Mouse (Mus musculus): ENCODE data around the gene Fam196b. TPM values are rescaled to one million over a fixed set of nuclear protein-coding genes. Genes with fewer than 3 reads are reported as not detected.

Fam196b gene
- total and polyA plus RNA-seq, 2 experiments from 2014 or later, result not detected

DNA sequence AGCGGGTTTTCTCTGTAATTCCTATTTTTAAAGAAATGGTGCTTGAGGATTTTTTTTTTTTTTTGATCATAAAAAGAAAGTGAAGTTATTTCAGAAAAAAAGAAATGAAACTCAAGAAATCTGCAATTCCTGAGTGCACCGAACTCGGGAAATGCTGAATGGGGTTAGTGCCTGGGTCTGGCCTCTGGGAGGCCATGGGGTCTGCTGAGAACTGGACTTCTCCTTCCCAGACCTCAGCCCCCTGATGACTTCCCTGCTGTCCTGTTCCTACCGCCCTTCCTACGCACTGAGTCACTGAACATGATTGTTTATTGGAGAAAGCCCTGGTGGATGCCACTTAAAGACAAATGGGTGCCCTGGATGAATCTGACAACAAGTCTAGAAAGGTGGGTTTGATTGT lies 112.6 kb downstream of the Fam196b start:
- Histone ChIP-seq H3K36me3 (replicated peaks; ENCODE audit: control insufficient read depth, insufficient read depth, low read length) (no peaks in the 10 kb centered on the region), H3K27ac (ENCODE audit: low read depth) (no peak overlapping the region), H3K4me3 (ENCODE audit: low read depth, low read length) (no peak overlapping the region), H3K9ac (replicated peaks; ENCODE audit: low read depth, low read length) (no peak overlapping the region), H3K4me2 (ENCODE audit: low read depth, low read length) (no peak overlapping the region), H3K4me1 (ENCODE audit: control insufficient read depth, insufficient read depth) (no peaks in the 10 kb centered on the region), H3K9me3 (replicated peaks; ENCODE audit: control insufficient read depth, low read length) (no peaks in the 10 kb centered on the region), H3K27me3 (ENCODE audit: control insufficient read depth, insufficient read depth, low read length) (no peaks in the 10 kb centered on the region)
- no peak for TF ChIP-seq EP300 (IDR thresholded peaks at IDR 0.05; ENCODE audit: low read depth)
- TF ChIP-seq CTCF (IDR thresholded peaks at IDR 0.05; ENCODE audit: low read depth), result no peak
- 75% methylated on average over 5 of the region's 5 CpGs for WGBS
- ATAC-seq (ENCODE audit: insufficient read depth, low read depth) (no peak), DNase-seq (ENCODE audit: low spot score) (no peak)

DNA sequence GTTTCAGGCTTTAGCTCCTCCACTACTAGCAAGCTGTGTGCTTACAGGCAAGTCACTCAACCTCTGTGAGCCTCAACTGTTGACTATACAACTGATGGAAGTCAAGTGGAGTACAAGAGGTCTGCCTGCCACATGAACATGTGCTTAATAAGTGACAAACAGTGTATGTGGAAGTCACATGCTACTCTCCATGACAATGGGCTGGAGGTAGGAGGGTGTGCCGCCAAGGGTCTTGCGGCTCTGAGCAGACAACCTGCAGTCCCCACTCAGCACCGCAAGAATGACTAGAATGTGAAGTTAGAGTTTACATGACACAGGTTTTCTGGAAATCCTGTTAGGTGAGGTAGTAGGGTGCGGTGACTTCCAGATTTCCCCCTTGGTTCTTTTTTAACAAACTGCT lies 116.3 kb downstream of the Fam196b start:
- Histone ChIP-seq H3K4me2 (ENCODE audit: low read depth, low read length) (no peak overlapping the region), H3K4me1 (ENCODE audit: control insufficient read depth, insufficient read depth) (no peaks in the 10 kb centered on the region), H3K9ac (replicated peaks; ENCODE audit: low read depth, low read length) (no peak overlapping the region), H3K36me3 (replicated peaks; ENCODE audit: control insufficient read depth, insufficient read depth, low read length) (no peaks in the 10 kb centered on the region), H3K27me3 (ENCODE audit: control insufficient read depth, insufficient read depth, low read length) (no peaks in the 10 kb centered on the region), H3K27ac (ENCODE audit: low read depth) (no peak overlapping the region), H3K9me3 (replicated peaks; ENCODE audit: control insufficient read depth, low read length) (no peaks in the 10 kb centered on the region), H3K4me3 (ENCODE audit: low read depth, low read length) (no peak overlapping the region)
- WGBS, result 63% methylated on average over 4 of the region's 4 CpGs
- ATAC-seq (ENCODE audit: insufficient read depth, low read depth), result no peak
- no peak for DNase-seq (ENCODE audit: low spot score)
- no peak for TF ChIP-seq CTCF (IDR thresholded peaks at IDR 0.05; ENCODE audit: low read depth)
- TF ChIP-seq EP300 (IDR thresholded peaks at IDR 0.05; ENCODE audit: low read depth), result no peak

DNA sequence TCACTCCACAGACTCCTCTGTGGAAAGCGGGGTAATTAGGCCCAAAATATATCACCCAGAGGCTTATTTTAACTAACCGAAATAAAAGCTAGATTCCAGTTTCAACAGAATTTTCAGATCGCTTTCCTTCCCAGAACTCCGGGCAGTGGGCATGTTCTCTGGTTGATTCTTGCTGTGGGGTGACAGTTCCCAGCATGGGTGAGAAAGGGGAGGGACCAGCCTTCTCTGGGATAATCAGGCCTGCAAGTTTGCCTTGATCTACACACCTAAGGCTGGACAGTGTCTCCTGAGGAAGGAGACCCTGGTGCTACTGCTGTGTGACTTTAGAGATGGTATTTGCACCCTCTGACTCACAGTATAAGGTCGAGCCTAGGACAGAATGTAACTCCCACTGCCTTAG lies 116.7 kb downstream of the Fam196b start:
- Histone ChIP-seq H3K9me3 (replicated peaks; ENCODE audit: control insufficient read depth, low read length) (no peaks in the 10 kb centered on the region), H3K27me3 (ENCODE audit: control insufficient read depth, insufficient read depth, low read length) (no peaks in the 10 kb centered on the region), H3K4me1 (ENCODE audit: control insufficient read depth, insufficient read depth) (no peaks in the 10 kb centered on the region), H3K9ac (replicated peaks; ENCODE audit: low read depth, low read length) (no peak overlapping the region), H3K4me3 (ENCODE audit: low read depth, low read length) (no peak overlapping the region), H3K27ac (ENCODE audit: low read depth) (no peak overlapping the region), H3K4me2 (ENCODE audit: low read depth, low read length) (no peak overlapping the region), H3K36me3 (replicated peaks; ENCODE audit: control insufficient read depth, insufficient read depth, low read length) (no peaks in the 10 kb centered on the region)
- no peak for TF ChIP-seq EP300 (IDR thresholded peaks at IDR 0.05; ENCODE audit: low read depth)
- no peak for TF ChIP-seq CTCF (IDR thresholded peaks at IDR 0.05; ENCODE audit: low read depth)
- ATAC-seq (ENCODE audit: insufficient read depth, low read depth), result no peak
- no peak for DNase-seq (ENCODE audit: low spot score)
- WGBS, result 43% methylated on average over 5 of the region's 5 CpGs

DNA sequence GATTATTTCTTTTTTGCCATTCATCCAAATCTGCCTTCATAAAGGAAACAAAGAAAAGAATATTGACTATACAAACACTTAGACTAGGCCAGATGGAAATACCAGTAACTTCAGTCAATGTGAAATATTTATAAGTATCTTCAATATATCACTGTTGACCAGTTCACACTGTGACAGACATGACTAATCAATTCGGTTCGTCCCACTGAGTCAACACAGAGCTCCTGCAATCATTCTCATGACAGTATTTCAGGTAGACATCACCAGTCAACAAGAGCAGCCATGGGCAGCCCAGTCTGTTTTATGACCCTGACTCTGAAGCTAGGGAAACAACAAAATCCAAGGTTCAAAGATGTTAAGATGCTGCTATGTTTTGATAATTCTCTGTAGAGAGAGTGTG lies 117.4 kb downstream of the Fam196b start:
- Histone ChIP-seq H3K4me3 (ENCODE audit: low read depth, low read length) (no peak overlapping the region), H3K9me3 (replicated peaks; ENCODE audit: control insufficient read depth, low read length) (no peaks in the 10 kb centered on the region), H3K27me3 (ENCODE audit: control insufficient read depth, insufficient read depth, low read length) (no peaks in the 10 kb centered on the region), H3K36me3 (replicated peaks; ENCODE audit: control insufficient read depth, insufficient read depth, low read length) (no peaks in the 10 kb centered on the region), H3K9ac (replicated peaks; ENCODE audit: low read depth, low read length) (no peak overlapping the region), H3K4me1 (ENCODE audit: control insufficient read depth, insufficient read depth) (no peaks in the 10 kb centered on the region), H3K27ac (ENCODE audit: low read depth) (no peak overlapping the region), H3K4me2 (ENCODE audit: low read depth, low read length) (no peak overlapping the region)
- TF ChIP-seq EP300 (IDR thresholded peaks at IDR 0.05; ENCODE audit: low read depth), result no peak
- no peak for TF ChIP-seq CTCF (IDR thresholded peaks at IDR 0.05; ENCODE audit: low read depth)
- no peak for DNase-seq (ENCODE audit: low spot score)
- 64% methylated on average over 2 of the region's 2 CpGs for WGBS
- no peak for ATAC-seq (ENCODE audit: insufficient read depth, low read depth)

DNA sequence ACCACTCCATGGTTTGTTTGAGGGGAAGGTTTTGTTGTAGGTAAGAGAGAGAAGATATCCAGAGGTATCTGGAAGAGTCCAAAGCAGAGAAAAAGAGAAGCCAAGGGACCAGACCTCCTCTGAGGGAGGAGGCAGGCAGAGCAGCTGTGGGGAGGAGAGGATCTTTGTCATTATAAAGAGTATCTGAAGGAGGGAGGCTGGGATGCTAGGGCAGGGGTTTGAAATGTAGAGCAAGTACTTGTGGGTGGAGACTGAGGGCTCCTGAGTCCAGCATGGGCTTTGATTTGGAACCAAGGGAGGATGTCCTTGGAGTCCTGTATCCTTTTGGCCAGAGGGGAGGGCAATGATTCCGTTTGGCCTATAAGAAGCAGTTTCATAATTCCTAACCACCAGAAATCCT lies 122.8 kb downstream of the Fam196b start:
- TF ChIP-seq EP300 (IDR thresholded peaks at IDR 0.05; ENCODE audit: low read depth), result no peak
- TF ChIP-seq CTCF (IDR thresholded peaks at IDR 0.05; ENCODE audit: low read depth), result no peak
- no peak overlapping the region for H3K4me3 ChIP-seq (ENCODE audit: low read depth, low read length)
- 60% methylated on average over 1 of the region's 1 CpGs for WGBS

DNA sequence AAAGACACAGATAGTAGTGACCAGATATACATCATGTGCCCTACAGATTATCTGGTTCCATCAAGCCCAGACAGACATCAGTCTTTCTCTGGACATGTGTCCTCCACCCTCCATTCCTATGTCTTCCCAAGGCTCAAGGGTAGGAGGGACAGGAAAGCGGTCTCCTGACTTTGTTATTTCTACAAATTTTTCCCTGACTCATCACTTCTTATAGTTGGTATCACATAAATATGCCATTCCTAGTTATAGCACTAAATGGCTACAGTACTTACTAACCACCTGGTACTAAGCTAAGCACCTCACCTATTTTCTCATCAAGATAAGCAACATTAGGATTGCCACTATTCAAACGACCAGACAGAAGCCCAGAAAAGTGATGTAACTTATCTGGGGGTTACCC lies 123.8 kb downstream of the Fam196b start:
- Histone ChIP-seq H3K27ac (ENCODE audit: low read depth) (no peak overlapping the region), H3K36me3 (replicated peaks; ENCODE audit: control insufficient read depth, insufficient read depth, low read length) (no peaks in the 10 kb centered on the region), H3K9me3 (replicated peaks; ENCODE audit: control insufficient read depth, low read length) (no peaks in the 10 kb centered on the region), H3K9ac (replicated peaks; ENCODE audit: low read depth, low read length) (no peak overlapping the region), H3K4me1 (ENCODE audit: control insufficient read depth, insufficient read depth) (no peaks in the 10 kb centered on the region), H3K27me3 (ENCODE audit: control insufficient read depth, insufficient read depth, low read length) (no peaks in the 10 kb centered on the region), H3K4me3 (ENCODE audit: low read depth, low read length) (no peak overlapping the region), H3K4me2 (ENCODE audit: low read depth, low read length) (no peak overlapping the region)
- DNase-seq (ENCODE audit: low spot score), result no peak
- no peak for ATAC-seq (ENCODE audit: insufficient read depth, low read depth)
- TF ChIP-seq EP300 (IDR thresholded peaks at IDR 0.05; ENCODE audit: low read depth) (no peak), CTCF (IDR thresholded peaks at IDR 0.05; ENCODE audit: low read depth) (no peak)
- WGBS, result 40% methylated on average over 2 of the region's 2 CpGs

More for the DNA sequence above, 122.8 kb downstream of the Fam196b start:
- H3K9me3 ChIP-seq (replicated peaks; ENCODE audit: control insufficient read depth, low read length), result no peaks in the 10 kb centered on the region
- no peaks in the 10 kb centered on the region for H3K36me3 ChIP-seq (replicated peaks; ENCODE audit: control insufficient read depth, insufficient read depth, low read length)
- no peaks in the 10 kb centered on the region for H3K4me1 ChIP-seq (ENCODE audit: control insufficient read depth, insufficient read depth)
- no peak overlapping the region for H3K9ac ChIP-seq (replicated peaks; ENCODE audit: low read depth, low read length)
- no peak overlapping the region for H3K4me2 ChIP-seq (ENCODE audit: low read depth, low read length)
- no peaks in the 10 kb centered on the region for H3K27me3 ChIP-seq (ENCODE audit: control insufficient read depth, insufficient read depth, low read length)
- H3K27ac ChIP-seq (ENCODE audit: low read depth), result no peak overlapping the region
- ATAC-seq (ENCODE audit: insufficient read depth, low read depth), result no peak
- no peak for DNase-seq (ENCODE audit: low spot score)
